Mouse (Mus musculus): ENCODE measurements around the gene Utp18. TPM values are rescaled to one million over a fixed set of nuclear protein-coding genes. Genes with fewer than 3 reads are reported as not detected.

Gene Utp18
- polyA plus RNA-seq, 1 experiment from 2014 or later = 29.2 TPM

DNA sequence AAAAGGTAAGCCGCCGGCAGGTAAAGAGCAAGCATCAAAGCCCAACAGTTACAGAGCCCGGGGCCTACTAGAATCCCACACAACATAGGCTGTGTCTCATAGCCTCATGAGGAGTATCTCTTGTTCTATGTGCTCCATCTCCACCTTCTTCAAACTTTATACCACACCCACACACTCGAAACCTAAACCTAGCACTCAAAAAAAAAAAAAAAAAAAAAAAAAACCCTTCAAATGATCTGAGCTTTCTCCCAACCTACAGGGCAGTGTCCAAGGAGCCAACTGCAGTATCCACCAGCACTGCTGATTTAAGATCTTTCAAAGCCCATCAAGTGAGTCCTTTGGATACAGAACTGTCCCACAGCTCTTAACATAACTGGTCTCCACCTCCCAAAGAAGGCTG, 1.5 kb downstream of the Utp18 start:
- 90% methylated on average over 4 of the region's 4 CpGs for WGBS

GRCm38 (mm10) chr11:93862638-93863037, 22.9 kb downstream of the Utp18 start:
- WGBS = 100% methylated on average over 1 of the region's 1 CpGs
- Histone ChIP-seq H3K9me3 (replicated peaks) (no peaks in the 10 kb centered on the region), H3K9ac (replicated peaks) (no peak overlapping the region), H3K4me2 (no peak overlapping the region), H3K4me3 (replicated peaks) (no peak overlapping the region), H3K4me1 (no peaks in the 10 kb centered on the region), H3K27ac (replicated peaks) (no peak overlapping the region), H3K27me3 (replicated peaks) (no peaks in the 10 kb centered on the region), H3K36me3 (peaks cover 49% of the 10 kb centered on the region)
- no peak for ATAC-seq (ENCODE audit: low FRiP score)

More for the DNA sequence above, 1.5 kb downstream of the Utp18 start:
- peak overlapping the region; percentile 98; the same call in 1 of the 2 replicates for H3K27ac ChIP-seq (replicated peaks)
- H3K9ac ChIP-seq (replicated peaks) = peak overlapping the region; percentile 90
- H3K4me2 ChIP-seq = peak overlapping the region; percentile 95
- H3K4me3 ChIP-seq (replicated peaks) = peak overlapping the region; percentile 99
- no peak for ATAC-seq (ENCODE audit: low FRiP score)
- no peaks in the 10 kb centered on the region for H3K9me3 ChIP-seq (replicated peaks)
- no peaks in the 10 kb centered on the region for H3K27me3 ChIP-seq (replicated peaks)
- H3K4me1 ChIP-seq = peaks cover 36% of the 10 kb centered on the region
- peaks cover 18% of the 10 kb centered on the region for H3K36me3 ChIP-seq

DNA sequence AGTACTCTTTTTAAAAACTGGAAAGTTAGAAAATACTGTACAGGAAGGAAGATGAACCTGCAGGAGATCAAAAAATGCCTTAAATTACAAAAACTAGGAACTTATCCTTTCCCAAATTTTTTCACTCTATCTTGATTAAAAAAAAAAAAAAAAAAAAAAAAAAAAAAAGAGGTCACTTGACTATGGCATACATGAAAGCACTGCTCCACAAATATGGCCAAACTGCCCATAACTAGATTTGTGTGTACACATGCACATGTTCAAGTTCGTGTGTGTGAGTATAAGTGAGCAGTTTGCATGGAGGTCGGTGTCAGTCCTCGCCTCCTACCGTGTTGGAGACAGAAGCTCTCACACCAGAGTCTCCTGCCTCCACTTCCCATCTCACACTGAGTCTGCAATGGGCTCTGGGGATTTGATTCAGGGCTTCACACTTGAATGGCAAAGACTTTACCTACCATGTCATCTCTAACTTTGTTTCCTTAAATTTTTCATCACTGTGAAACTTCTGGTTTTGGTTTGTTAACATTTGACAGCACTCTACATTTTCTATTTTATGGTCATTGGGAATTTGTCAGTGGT, 23.4 kb downstream of the Utp18 start:
- no peaks in the 10 kb centered on the region for H3K9me3 ChIP-seq (replicated peaks)

DNA sequence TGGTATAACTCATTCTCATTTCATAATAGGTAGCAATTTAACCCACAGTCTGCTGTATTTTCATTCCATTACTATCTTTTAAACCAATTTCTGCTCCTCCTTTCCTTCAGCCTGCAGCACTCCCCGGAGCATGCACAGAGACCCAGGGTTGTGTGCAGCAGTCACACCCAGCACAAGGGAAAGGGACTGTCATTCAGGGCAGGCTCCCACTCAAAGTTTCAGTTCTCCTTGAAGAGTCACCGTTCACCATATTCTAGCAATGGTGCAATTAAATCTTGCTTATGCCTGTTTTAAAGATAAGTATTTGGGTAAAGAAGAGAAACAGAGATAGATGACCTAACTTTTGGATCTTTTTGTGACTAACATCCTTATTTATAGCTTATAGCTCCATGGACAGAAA, 24.4 kb downstream of the Utp18 start:
- 94% methylated on average over 2 of the region's 2 CpGs for WGBS

More for the DNA sequence above, 23.4 kb downstream of the Utp18 start:
- WGBS = 94% methylated on average over 4 of the region's 4 CpGs
- Histone ChIP-seq H3K4me3 (replicated peaks) (no peak overlapping the region), H3K36me3 (peaks cover 45% of the 10 kb centered on the region), H3K4me2 (no peak overlapping the region), H3K4me1 (no peaks in the 10 kb centered on the region), H3K27me3 (replicated peaks) (no peaks in the 10 kb centered on the region), H3K27ac (replicated peaks) (no peak overlapping the region), H3K9ac (replicated peaks) (no peak overlapping the region)
- ATAC-seq (ENCODE audit: low FRiP score) = no peak

DNA sequence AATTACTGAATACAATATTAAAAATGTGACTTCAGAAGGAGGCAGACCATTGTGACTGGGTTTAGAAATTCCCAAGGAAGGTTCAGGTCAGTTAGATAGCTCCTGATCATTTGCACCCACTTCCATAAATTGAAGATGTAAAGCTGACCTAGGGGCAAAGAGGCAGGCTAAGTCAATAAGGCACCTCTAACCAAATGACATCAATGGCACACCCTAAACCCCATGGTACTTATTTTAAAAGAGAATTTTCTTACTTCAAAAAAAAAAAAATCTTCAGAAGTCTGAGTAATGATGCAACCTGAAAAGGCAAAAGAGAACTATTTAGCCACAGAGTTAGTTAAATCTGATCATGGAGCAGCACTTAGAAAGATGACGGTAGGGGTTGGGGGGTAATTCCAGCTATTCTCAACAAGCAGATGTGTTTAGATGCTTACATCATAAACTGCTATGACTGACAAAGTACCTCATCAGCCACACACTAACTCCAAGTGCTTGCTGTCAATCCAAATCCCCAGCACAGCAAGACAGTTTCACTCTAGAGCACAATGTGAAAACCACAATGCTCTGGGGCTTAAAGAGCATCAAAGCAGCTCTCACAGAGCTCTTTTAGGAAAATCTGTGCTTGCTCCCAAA, 24.9 kb downstream of the Utp18 start:
- no peak for ATAC-seq (ENCODE audit: low FRiP score)
- Histone ChIP-seq H3K27me3 (replicated peaks) (no peaks in the 10 kb centered on the region), H3K27ac (replicated peaks) (no peak overlapping the region), H3K9me3 (replicated peaks) (no peaks in the 10 kb centered on the region), H3K4me3 (replicated peaks) (no peak overlapping the region), H3K4me2 (no peak overlapping the region), H3K4me1 (peaks cover 4% of the 10 kb centered on the region), H3K36me3 (peaks cover 31% of the 10 kb centered on the region), H3K9ac (replicated peaks) (no peak overlapping the region)
- 94% methylated on average over 1 of the region's 1 CpGs for WGBS

More for the DNA sequence above, 24.4 kb downstream of the Utp18 start:
- no peak overlapping the region for H3K9ac ChIP-seq (replicated peaks)
- ATAC-seq (ENCODE audit: low FRiP score) = no peak
- peaks cover 4% of the 10 kb centered on the region for H3K4me1 ChIP-seq
- no peak overlapping the region for H3K27ac ChIP-seq (replicated peaks)
- H3K4me2 ChIP-seq = no peak overlapping the region
- peaks cover 36% of the 10 kb centered on the region for H3K36me3 ChIP-seq
- no peaks in the 10 kb centered on the region for H3K9me3 ChIP-seq (replicated peaks)
- no peaks in the 10 kb centered on the region for H3K27me3 ChIP-seq (replicated peaks)
- H3K4me3 ChIP-seq (replicated peaks) = no peak overlapping the region

- WGBS = 3% methylated on average over 6 of the region's 6 CpGs
- no peak overlapping the region for H3K4me3 ChIP-seq (replicated peaks)
- peaks cover 4% of the 10 kb centered on the region for H3K4me1 ChIP-seq
- H3K27ac ChIP-seq (replicated peaks) = no peak overlapping the region
- ATAC-seq (ENCODE audit: low FRiP score) = no peak
- no peak overlapping the region for H3K9ac ChIP-seq (replicated peaks)
- H3K9me3 ChIP-seq (replicated peaks) = no peaks in the 10 kb centered on the region
- H3K27me3 ChIP-seq (replicated peaks) = no peaks in the 10 kb centered on the region
- H3K4me2 ChIP-seq = peak overlapping the region; percentile 28; the same call in 1 of the 2 replicates
- H3K36me3 ChIP-seq = peaks cover 18% of the 10 kb centered on the region; the same call in 1 of the 2 replicates
Measured at GRCm38 (mm10) chr11:93856284-93856955, 29.1 kb downstream of the Utp18 start.

GRCm38 (mm10) chr11:93852546-93852945, 33.0 kb downstream of the Utp18 start:
- Histone ChIP-seq H3K9ac (replicated peaks) (no peak overlapping the region), H3K4me1 (peaks cover 4% of the 10 kb centered on the region), H3K27ac (replicated peaks) (no peak overlapping the region), H3K9me3 (replicated peaks) (no peaks in the 10 kb centered on the region), H3K36me3 (no peaks in the 10 kb centered on the region), H3K4me3 (replicated peaks) (no peak overlapping the region), H3K27me3 (replicated peaks) (no peaks in the 10 kb centered on the region), H3K4me2 (no peak overlapping the region)
- WGBS = 92% methylated on average over 3 of the region's 3 CpGs
- no peak for ATAC-seq (ENCODE audit: low FRiP score)

DNA sequence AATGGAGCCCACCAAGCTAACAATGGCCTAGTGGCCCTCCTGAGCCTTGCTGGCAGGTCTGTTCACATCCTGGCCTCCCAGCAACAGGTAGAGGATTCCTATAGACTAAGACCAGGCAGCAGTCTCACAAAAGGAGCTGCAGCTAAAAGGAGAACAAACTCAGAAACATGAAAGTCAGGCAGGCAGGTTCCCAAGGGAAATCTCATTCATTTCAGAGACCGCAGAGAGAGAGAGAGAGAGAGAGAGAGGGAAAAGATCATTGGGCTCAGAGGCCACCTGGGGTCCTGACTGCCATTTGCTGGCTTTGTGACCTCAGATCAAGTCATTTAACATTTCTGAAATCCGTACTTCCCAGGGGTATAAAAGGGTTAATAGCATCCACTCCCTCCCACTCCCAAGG, 38.2 kb downstream of the Utp18 start:
- ATAC-seq (ENCODE audit: low FRiP score) = no peak
- H3K9me3 ChIP-seq (replicated peaks) = no peaks in the 10 kb centered on the region
- no peak overlapping the region for H3K4me2 ChIP-seq
- WGBS = 15% methylated on average over 2 of the region's 2 CpGs
- no peak overlapping the region for H3K4me3 ChIP-seq (replicated peaks)
- no peaks in the 10 kb centered on the region for H3K36me3 ChIP-seq
- no peak overlapping the region for H3K9ac ChIP-seq (replicated peaks)
- no peaks in the 10 kb centered on the region for H3K27me3 ChIP-seq (replicated peaks)
- H3K27ac ChIP-seq (replicated peaks) = no peak overlapping the region
- H3K4me1 ChIP-seq = no peaks in the 10 kb centered on the region

- WGBS = 65% methylated on average over 2 of the region's 2 CpGs
- Histone ChIP-seq H3K27ac (replicated peaks) (no peak overlapping the region), H3K36me3 (no peaks in the 10 kb centered on the region), H3K4me2 (no peak overlapping the region), H3K4me1 (no peaks in the 10 kb centered on the region), H3K4me3 (replicated peaks) (no peak overlapping the region), H3K9ac (replicated peaks) (no peak overlapping the region), H3K27me3 (replicated peaks) (no peaks in the 10 kb centered on the region), H3K9me3 (replicated peaks) (no peaks in the 10 kb centered on the region)
- ATAC-seq (ENCODE audit: low FRiP score) = no peak
Measured at GRCm38 (mm10) chr11:93835800-93836199, 49.8 kb downstream of the Utp18 start.

DNA sequence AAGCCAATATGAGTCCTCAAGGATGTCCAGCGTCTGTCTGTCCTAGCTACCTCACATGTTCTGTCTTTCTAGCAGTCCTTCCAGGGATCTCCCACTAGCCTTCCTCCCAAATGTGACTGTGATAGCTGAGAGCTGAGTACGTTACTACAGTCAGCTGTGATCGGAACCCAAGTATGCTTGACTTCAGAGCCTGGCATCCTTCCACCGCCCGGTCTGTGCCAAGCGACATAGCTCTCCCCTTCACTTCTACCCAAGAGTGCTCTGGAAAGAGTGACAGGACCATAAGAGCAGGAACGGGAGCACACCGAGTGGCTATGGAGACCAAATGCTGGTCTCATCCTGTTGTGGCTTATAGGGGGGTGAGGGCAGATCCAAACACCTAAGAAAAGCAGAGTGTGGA, 55.6 kb downstream of the Utp18 start:
- ATAC-seq (ENCODE audit: low FRiP score) = peak; percentile 74
- H3K36me3 ChIP-seq = no peaks in the 10 kb centered on the region
- peaks cover 8% of the 10 kb centered on the region for H3K4me1 ChIP-seq
- no peaks in the 10 kb centered on the region for H3K27me3 ChIP-seq (replicated peaks)
- WGBS = 76% methylated on average over 8 of the region's 8 CpGs
- H3K27ac ChIP-seq (replicated peaks) = peak overlapping the region; percentile 54
- no peak overlapping the region for H3K9ac ChIP-seq (replicated peaks)
- no peak overlapping the region for H3K4me2 ChIP-seq
- no peaks in the 10 kb centered on the region for H3K9me3 ChIP-seq (replicated peaks)
- H3K4me3 ChIP-seq (replicated peaks) = no peak overlapping the region

- peak; percentile 93 for ATAC-seq (ENCODE audit: low FRiP score)
- Histone ChIP-seq H3K27me3 (replicated peaks) (no peaks in the 10 kb centered on the region), H3K9ac (replicated peaks) (no peak overlapping the region), H3K36me3 (no peaks in the 10 kb centered on the region), H3K4me1 (peaks cover 8% of the 10 kb centered on the region), H3K27ac (replicated peaks) (peak overlapping the region; percentile 72), H3K4me2 (peak overlapping the region; percentile 19; the same call in 1 of the 2 replicates), H3K4me3 (replicated peaks) (no peak overlapping the region), H3K9me3 (replicated peaks) (no peaks in the 10 kb centered on the region)
- 34% methylated on average over 6 of the region's 6 CpGs for WGBS
Measured at GRCm38 (mm10) chr11:93829327-93829679, 56.3 kb downstream of the Utp18 start.
